Mouse (Mus musculus) neutrophil, adult 5-6 weeks (primary cell): ENCODE data around the gene Lhb. TPM values are rescaled to one million over a fixed set of nuclear protein-coding genes. Genes with fewer than 3 reads are reported as not detected.
"Not testable (repeated sequence)": the region's sequence is repeated elsewhere in the genome, so short reads cannot be mapped to it uniquely, and the experiment has no call there.

Experiments used
- ATAC-seq: fragments of 151-379, 151-347 bp; 2 replicates; pipeline ENCODE4 v1.8.0; 2017; ENCODE audit warnings: mild to moderate bottlenecking, moderate TSS enrichment; ENCODE audit not compliant: insufficient number of reproducible peaks, poor library complexity, low FRiP score, severe bottlenecking; ENCODE audit errors: extremely low read depth
- total RNA-seq: library from RNA; stranded (forward); fragments of 200-1000 nt; gene quantifications from 2 replicates; pipeline ENCODE4 v1.2.3, GENCODE M21; 2017

Lhb gene
- total RNA-seq, 1 experiment from 2014 or later = not detected

DNA sequence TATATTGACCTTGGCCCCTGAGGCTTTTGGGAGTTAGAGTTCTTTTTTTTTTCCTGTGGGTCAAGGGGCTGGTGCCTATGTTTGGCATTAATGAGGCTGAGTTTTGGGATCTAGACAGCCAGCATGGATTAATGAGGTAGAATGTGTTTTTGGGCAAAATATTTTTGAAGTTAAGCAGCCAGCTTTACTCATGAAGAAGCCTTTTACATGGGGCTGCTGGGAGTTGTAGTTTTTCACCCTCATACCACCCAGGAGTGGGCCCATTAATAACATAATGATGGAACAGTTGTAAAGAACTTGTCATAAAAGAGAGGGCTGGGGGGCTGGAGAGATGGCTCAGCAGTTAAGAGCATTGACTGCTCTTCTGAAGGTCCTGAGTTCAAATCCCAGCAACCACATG, 26.0 kb downstream of the Lhb start:
- ATAC-seq = no peak

DNA sequence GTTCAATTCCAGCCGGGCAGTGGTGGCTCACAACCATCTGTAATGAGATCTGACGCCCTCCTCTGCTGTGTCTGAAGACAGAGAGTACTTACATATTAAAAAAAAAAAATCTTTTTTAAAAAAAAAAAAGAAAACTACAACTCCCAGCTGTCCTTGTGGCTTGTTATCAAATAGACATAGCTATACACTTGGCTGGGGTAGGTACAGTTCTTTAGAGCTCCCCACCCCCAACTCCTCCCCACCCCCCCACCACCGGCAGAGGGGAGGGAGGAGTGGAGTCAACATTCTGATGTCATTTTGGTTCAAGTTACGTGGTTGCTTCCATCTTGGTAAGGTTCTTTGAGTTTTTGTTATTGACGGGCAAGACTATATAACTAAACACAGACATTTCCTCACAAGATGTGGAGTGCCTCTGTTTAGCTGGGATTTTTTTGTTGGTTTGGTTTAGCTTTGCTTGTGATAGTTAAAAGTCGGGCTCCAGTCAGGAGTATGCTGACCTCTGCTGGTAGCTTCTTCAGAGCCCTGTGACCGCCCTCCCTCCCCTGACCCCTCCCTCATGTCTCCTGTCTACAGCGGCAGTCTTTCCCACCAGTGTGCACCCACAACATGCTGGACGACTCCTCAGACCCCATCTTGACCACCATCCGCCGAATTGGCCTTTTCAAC, 26.8 kb downstream of the Lhb start:
- ATAC-seq = no peak

DNA sequence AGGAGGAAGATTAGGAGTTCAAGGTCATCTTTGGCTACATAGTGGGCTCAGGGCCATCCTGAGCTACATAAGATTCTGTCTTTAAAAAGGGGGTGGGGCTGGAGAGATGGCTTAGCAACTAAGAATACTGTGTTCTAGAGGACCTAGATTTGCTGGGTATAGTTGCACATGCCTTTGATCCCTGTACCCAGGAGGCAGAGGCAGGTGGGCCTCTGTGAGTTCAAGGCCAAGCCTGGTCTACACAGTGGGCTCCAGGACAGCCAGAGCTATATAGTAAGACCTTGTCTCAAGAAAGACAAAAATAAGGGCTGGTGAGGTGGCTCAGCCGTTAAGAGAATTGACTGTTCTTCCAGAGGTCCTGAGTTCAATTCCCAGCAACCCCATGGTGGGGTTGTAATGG, 29.4 kb downstream of the Lhb start:
- no peak for ATAC-seq

DNA sequence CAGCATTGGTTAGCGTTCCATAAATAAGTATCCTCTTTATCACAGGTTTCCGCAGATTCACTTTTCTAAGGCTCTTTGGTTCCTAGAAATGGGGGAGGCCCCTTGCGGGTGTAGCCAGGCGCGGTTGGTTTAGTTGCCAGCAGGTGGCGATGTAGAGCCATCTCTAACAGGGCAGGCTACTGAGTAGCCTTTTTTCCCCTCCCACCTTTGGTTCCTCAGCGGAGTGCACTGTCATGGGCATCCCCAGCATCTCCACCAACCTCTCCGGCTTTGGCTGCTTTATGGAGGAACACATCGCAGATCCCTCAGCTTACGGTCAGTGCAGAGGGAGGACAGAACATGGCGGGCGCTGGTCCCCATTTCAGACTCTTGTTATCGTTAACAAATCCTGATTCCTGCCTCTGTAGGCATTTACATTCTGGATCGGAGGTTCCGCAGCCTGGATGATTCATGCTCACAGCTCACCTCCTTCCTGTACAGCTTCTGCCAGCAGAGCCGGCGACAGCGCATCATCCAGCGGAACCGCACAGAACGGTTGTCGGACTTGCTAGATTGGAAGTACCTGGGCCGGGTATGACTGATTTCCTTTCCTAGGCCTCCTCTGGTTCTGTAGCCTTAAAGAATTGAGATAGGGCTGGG, 30.8 kb downstream of the Lhb start:
- peak; percentile 90 for ATAC-seq

DNA sequence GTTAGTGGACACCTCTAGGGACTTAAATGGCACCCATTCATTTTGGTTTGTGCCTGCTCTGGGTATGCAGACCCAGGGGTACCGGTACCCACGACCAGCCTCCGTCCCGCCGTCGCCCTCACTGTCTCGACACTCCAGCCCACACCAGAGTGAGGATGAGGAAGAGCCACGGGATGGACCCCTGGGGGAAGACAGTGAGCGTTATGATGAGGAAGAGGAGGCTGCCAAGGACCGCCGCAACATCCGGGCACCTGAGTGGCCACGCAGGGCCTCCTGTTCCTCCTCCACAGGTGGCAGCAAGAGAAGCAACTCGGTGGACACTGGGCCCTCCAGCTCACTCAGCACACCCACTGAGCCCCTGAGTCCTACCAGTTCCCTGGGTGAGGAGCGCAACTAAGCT, 34.4 kb downstream of the Lhb start:
- no peak for ATAC-seq

DNA sequence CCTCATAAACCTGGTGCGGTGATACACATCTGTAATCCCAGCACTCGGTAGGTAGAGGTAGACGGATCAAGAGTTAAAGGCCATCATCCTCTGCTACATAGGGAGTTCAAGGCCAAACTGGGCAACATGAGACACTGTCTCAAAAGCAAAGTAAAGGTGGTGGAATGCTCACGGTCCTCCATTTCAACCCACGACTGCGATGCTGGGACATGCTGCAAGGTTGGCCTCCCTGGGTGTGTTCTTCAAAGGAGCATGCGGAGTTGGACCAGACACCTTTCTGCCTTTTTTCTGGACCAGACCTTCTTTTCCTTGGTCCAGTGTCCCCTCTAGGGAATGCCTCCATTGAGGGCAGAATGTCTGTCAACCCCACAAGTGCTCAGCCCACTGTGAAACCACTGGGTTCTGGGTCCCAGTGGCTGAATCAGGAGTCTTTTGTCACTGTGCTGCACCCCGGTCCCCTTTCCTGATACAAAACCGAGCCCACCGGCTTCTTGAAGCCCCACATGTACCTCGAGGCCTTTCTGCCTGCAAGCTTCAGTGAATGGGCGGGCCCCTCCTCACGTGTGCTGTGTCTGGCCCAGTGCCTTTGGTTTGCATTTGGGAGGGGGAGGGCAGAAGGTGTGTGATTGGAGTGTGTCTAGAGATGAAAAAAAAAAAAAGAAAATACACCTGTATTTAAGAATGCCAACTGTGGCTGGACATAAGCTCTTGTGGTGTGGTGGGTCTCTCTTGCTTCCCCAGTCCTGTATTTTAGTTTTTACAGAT, 35.5 kb downstream of the Lhb start:
- no peak for ATAC-seq

DNA sequence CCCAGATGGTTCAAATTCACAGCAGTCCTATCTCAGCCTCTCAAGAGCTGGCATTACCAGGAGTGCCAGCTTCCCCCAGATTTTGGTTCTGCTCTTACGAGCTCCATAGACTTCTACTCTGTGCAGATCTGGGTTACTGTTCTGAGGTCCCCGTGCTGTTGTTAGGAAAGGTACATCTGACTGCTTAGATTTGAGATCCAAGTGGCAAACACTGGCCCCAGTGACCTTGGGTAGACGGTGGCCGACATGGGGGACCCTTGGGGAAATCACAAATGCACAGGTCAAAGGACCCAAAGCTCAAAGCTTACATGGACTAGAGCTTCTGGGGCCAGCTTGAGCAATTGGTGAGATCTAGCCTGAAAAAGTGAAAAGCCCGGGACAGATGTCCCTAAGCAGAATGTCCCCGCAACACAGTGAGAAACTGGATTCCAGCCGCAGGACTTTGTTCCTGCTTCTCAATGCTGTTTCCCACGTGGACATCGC, 36.1 kb downstream of the Lhb start:
- no peak for ATAC-seq

DNA sequence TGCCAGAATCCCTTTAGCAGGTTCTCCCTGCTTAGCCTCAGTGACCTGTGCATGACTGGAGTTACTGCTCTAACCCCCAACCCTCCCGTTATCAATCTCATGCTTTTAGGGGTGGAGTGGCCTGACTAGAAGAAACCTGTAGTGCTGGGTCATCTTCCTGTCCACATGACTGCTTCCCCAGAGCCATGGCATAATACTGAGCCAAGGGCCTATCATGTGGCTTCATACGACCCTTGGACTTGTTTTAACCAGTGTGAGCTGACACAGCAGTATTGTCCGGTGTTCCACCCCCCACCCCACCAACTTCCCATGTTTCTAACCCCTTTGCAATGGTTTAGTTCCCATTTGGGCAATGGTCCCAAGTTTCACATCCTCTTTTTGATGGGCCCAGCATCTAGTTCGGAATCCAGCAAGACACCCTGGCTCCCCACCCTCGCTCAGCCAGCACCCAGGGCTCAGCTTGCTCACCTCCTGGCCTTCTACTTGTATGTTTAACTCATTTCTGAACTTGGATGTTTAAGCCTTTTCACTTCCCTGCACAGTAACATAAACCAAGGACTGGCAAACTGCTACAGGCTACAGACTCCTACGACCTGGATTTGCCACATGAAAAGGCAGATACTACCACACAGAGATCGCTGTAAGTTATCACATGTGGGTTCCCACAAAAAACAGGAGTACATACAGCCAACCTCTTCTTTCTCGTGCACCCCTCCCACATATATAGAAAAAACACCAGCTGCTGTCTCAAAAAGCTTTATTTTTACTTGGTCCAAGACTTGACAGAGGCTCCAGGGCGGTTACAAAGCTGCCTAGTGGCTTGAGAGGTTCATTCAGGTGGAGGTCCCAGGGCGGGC, 36.8 kb downstream of the Lhb start:
- ATAC-seq = no peak

DNA sequence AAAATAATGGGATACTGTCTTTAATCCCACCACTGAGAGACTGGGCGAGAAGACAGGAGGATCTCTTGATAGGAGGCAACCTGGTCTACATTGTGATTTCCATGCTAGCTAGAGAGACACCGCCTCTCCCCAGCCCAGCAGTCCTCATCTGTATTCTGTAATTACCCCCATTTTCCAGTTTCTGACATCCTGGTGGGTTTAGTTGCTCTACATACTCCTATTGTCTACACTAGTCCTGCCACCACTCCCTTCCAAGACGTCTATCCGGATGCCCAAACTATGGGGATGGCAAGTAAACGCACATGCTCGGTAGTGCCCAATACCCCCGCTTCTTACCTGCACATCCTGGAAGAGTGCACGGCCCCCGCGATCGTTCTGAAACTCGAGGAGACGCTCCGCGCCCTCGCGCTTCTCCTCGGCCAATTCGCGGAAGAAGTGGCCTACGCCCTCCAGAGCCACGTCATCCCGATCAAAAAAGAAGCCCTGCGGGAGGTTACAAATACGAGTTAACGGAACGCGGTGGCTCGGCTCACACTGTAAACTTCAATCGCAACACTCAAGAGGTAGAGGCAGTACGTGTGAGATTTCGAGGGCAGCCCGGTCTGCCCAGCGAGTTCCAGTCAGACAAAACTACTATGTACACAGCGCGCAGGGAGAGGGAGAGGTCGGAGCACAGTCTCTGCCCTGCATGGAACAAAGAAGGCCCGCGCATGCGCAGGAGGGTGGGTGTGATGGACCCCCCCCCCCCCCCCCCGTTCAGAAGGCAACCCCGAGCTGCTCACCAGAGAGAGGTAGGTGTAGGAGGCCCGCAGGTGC, 38.3 kb downstream of the Lhb start:
- ATAC-seq = peak; percentile 24; the same call in 1 of the 2 replicates

DNA sequence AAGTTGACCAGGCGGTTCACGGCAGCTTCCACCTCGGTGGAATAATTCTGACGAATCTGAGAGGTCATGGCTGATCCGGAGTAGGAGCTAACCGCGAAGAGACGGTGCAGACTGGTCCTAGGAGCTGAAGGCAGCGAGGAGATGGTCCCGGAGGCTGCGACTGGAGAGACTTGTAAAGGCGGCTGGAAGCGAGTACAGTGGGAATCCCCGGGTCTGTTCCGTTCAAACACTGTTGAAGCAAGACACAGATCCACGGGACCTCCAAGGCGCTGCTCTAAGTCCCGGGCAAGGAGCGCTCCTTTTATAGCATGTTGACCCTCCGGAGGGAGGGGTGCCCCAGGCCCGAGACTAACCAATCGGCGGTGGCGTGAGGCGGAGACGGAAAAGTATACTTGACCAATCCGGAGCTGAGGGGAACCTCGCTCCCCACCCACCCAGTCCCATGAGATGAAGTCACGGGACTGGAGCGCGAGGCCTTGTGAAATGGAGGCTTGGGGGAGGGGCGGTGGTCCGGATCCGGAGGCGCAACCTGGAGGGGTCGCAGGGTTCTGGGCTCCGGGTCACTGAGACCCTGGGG, 39.0 kb downstream of the Lhb start, which contains the start of gene Ftl1:
TSS of gene Ftl1 (minus strand) at position 321 of the 577 bp plus-strand sequence.
- peak; percentile 92 for ATAC-seq

DNA sequence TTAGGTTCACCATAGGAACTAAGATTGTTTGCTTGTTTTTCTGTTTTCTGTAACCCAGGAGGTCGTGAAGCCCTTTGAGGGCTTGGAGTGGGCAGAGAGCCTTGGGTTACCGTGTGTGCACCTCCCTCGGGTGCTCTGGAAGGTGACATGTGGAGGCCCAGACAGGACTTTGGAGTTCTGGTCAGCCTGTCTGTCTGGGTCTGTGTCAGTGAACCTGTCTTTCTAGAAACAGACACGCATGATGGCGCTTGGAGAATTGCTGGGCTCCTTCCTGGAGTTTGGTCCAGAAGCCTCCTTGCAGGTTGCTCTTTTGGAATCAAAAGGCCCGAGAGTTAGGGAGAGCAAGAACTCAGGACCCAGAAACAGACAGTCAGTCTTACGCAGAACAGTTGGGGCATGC, 39.8 kb downstream of the Lhb start:
- ATAC-seq = no peak

DNA sequence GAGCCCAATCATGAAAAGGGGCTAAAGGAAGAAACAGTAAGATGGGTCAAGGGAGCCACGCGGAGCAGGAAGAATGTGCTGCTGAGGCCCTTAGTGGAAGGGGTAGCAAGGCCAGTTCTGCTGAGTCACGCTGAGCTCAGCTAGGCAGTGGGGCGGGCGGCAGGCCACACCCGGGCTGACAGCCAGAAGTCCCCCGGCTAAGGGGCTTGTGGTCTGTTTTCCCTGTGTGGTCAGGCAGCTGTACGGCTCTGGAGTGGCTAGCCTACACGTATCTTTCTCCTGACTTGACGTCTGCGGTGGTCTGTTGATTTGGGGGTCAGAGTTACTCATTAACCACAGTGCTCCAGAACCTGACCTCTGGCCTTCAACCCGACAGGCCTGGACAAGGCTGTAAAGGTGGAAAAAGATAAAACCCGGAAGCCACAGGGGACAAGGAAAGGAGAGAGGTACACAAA, 40.3 kb downstream of the Lhb start:
- no peak for ATAC-seq

DNA sequence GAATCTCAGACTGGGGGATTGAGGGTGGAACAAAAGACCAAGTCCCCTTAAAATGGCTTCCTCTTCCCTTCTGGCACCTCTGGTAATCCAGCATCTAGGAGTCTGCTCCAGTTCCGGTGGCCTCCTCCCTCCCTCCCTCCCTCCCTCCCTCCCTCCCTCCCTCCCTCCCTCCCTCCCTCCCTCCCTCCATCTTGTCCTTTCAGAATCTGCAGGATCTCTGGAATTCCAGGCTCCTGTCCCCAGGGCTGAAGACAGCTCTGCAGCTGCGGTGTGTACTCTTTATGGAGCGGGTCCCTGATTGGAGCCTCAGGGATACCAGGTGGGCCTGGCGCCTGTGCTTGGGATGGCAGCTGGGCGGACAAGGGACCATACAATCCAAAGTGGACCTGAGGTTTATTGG, 40.7 kb downstream of the Lhb start:
- ATAC-seq = no peak

DNA sequence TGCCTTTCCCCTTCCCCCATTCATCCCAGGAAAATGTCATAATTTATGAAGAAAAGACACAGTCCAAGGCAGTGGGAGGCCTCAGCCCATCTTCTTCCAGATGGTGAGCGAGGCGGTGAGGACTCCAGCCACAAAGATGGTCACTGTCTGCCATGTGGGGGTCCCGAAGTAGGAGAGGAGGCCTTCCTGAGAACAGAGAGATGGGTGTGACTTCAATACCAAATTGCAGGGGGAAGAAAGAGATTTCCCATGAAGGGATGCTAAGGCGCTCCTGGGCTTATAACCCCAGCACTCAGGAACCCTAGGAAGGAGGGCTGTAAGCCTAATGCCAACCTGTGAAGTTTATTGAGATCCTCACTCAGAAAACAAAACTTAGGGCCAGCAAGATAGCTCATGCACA, 41.2 kb downstream of the Lhb start:
- ATAC-seq = no peak

DNA sequence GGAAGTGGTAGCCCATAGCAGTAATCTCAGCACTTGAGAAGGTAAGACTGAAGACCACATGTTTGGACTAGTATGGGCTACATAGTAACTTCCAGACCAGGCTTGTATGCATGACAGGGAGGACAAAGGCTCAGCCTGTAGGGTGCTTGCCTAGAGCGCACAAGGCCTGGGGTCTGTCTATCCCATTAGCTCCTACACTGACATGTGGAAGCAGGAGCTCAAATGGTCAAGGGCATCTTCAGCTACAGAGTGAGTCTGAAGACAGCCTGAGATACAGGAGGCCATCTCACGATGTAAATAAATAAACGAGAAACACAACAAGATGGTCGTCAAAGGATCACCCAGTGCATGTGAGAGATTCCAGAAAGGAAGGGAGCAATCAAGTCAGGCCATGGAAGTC, 41.7 kb downstream of the Lhb start:
- ATAC-seq = no peak

DNA sequence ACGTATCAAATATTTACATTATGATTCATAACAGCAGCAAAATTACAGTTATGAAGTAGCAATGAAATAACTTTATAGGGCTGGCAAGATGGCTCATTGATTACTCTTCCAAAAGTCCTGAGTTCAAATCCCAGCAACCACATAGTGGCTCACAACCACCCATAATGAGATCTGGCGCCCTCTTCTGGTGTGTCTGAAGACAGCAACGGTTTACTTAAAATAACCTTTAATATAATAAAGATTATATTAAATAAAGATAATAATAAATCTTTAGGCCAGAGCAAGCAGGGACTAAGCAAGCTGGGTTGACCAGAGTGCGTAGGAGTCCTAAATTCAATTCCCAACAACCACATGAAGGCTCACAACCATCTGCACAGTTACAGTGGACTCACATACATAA, 42.2 kb downstream of the Lhb start:
- not testable (repeated sequence) for ATAC-seq

DNA sequence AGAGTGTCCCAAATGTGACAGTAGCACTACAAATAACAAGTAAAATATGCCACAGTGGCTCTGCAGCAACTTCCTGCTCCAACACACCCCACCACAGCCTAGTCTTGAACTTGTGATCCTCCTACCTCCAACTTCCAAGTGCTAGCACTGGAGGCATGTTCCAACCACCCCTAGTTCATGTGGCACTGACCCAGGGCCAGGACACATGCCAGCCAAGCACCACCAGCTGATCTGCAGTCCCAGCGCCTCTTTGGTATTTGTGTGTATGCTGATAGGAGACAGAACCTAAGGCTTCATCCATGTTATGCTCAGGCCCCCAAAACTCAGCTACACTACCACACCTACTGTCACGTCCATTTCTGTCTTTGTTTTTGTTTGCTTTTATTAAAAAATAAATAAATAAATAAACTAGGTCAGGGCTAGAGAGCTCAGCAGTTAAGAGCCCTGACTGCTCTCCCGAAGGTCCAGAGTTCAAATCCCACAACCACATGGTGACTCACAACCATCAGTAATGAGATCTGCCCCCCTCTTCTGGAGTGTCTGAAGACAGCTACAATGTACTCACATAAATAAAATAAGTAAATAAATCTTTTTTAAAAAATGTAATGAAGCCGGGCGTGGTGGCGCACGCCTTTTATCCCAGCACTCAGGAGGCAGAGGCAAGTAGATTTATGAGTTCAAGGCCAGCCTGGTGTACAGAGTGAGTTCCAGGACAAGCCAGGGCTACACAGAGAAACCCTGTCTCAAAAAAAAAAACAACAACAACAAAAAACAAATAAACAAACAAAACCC, 43.6 kb downstream of the Lhb start:
- no peak for ATAC-seq
